Mouse (Mus musculus) T-cell, adult 2 months (primary cell): ENCODE measurements around the gene Cphx3.
"Not testable (repeated sequence)": the region's sequence is repeated elsewhere in the genome, so short reads cannot be mapped to it uniquely, and the experiment has no call there.

Experiments used
- DNase-seq: peaks from one replicate; pipeline ENCODE4 v3.0.0; 2022; ENCODE audit warnings: low spot score

Gene Cphx3

DNA sequence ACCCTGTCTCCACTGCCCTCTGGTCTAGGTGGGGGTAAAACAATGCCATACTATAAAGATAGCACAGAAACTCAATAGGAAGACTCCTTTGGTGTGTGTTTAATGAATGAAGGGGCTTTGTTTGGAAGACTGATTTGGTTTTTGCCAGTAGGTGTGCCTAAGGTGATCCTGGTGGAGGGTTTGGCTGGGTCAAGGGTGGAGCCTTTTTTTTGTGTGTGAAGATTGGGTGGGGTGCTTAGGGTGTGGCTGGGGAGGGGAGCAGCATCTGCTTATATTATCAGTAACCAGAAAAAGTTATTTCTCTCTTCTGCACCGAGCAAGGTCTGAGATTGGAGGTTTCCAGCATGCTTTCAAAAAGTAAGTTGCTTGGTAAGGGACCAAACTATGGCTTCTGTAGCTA lies at the start of gene Cphx3:
Cphx3 (plus strand) TSS at position 301 of the 400 bp plus-strand sequence.
- not testable (repeated sequence) for DNase-seq

- DNase-seq = not testable (repeated sequence)
Observed at GRCm38 (mm10) chr14:26034364-26034763, 47.7 kb upstream of the Cphx3 start.

- not testable (repeated sequence) for DNase-seq
Observed at GRCm38 (mm10) chr14:26035439-26035838, 46.7 kb upstream of the Cphx3 start.

- DNase-seq = not testable (repeated sequence)
Observed at GRCm38 (mm10) chr14:26042611-26043010, 39.5 kb upstream of the Cphx3 start, which contains the start of gene Gm9780. Gene Gm9780 (minus strand): TSS chr14:26042711.

DNA sequence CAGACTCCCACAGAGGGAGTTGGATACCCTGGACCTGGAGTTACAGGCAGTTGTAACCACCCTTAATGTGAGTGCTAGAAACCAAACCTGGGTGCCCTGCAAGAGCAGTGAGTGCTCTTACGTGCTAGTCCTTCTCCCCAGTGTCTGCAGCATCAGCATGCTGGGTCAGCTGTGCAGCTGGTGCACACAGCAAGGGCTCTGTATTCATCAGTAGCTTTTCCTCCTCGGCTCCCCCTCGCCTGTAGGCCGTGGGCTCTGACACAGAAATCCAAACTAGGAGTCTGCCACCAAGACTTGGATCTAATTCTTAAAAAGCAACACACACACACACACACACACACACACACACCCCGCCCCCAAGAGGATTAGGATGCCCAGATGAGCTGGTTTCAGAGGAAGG lies 37.1 kb upstream of the Cphx3 start:
- not testable (repeated sequence) for DNase-seq

GRCm38 (mm10) chr14:26047026-26047425 lies 35.1 kb upstream of the Cphx3 start:
- not testable (repeated sequence) for DNase-seq

- not testable (repeated sequence) for DNase-seq
Observed at GRCm38 (mm10) chr14:26048767-26049166, 33.3 kb upstream of the Cphx3 start.

DNA sequence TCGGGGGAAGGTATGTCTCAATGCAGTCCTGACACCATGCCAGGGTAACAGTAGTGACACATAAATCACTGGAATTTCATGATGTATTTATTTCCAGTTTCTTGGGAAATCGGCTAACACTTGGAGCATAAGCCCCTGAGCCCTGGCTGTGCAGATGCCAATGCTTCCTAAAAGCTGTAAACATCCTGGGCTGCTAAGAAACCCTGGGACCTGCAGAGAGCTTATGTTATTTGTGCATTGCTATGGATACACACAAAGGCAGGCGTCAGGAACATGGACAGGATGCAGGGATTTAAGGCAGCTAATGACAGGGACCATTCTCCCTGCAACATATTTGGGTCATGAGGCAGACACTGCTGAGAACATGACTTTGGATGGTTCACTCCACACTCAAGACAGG lies 23.9 kb upstream of the Cphx3 start:
- not testable (repeated sequence) for DNase-seq

DNA sequence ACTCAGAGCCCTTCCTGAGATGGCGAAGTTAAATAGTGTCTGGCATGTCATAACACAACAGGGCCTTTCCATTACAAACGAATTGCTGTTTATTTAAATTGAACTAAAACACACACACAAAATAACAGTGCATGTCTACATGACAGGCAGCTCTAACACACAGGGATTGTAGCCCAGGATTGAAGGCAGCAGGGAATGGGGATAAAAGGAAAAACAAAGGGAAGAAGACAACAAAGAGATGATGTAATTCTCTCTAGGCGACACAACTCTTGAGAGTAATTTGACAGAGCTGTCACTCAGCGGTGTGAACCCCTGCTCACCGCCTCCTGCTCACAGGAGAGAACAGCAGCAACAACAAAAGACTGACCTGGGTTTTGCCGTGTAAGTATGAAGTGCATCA lies 22.7 kb upstream of the Cphx3 start:
- DNase-seq = not testable (repeated sequence)

- not testable (repeated sequence) for DNase-seq
Observed at GRCm38 (mm10) chr14:26066574-26067324, 15.3 kb upstream of the Cphx3 start.

- not testable (repeated sequence) for DNase-seq
Observed at GRCm38 (mm10) chr14:26067325-26067633, 14.8 kb upstream of the Cphx3 start, which contains the start of gene Tmem254c. Gene Tmem254c (minus strand): TSS chr14:26067355.

DNA sequence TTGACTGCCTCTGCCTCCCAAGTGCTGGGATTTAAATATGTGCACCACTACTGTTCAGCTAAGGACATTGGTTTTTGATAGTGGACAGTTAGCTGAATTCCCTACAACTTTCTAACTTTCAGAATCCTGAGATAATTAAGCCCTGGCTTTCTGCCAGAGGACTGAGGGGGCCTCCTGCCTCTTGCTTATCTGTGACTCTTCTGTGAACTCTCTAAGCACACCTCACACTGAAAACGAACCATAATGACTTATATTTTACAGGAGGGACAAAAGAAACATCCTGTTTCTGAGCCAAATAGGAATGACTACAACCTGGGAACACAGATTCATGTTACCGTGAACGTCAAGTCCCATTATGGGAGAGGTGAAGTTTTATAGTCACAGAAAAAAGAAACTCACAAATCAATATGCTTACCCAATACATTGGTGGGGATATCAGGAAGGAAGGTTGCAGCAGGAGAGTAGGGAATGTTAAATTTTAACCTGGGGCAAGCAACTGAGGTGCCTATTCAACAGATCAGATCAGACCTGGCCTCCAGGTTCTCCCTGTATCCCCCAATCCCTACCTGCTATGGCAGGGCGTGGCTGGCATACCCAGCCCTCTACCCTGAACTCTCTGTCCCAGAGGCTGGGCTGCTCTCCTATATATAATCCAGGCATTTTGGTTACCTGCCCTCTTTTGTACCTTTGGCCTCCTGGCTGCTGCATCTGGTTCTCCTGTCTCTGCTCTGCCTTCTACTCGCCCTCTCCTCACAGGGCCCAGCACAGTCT lies 5.3 kb upstream of the Cphx3 start:
- not testable (repeated sequence) for DNase-seq

DNA sequence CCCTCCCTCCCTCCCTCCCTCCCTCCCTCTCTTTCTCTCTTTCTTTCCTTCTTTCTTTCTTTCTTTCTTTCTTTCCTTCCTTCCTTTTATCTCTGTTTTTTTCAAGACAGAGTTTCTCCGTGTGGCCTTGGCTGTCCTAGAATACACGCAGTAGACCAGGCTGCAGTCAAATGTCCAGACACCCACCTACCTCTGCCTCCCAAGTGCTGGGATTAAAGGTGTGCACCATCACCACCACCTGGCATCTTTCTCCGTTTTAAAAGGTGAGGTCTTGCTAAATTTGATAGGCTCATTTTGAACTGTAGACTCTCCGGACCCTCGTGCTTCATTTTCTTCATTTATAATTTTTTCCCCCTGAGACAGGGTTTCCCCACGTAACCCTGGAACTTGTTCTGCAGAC lies 881 bp upstream of the Cphx3 start, which contains the start of gene Cphx2:
Cphx2 (plus strand) TSS at position 301 of the 400 bp plus-strand sequence.
- not testable (repeated sequence) for DNase-seq

DNA sequence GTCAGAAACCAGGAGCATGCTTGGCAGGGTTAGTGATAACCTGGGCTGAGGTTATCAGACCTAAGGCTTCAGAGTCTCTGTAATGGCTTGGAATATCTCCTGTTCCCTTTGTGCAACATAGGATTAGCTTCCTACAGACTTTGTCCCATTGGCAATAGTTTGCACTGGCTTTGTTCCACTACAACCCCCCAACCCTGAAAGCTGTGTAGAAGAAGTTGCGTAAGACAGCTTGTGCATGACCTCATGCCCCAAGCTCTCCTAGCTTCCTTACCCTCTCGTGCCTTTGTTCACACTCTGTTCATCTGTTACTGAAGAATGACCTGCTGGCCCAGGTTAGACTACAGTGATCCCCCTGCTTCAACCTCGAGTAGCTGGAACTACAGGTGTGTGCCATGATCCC lies 15.5 kb downstream of the Cphx3 start:
- not testable (repeated sequence) for DNase-seq

GRCm38 (mm10) chr14:26118150-26118549 lies 36.1 kb downstream of the Cphx3 start, which contains the start of gene Duxbl2:
Gene Duxbl2 (plus strand): TSS chr14:26118349.
- DNase-seq = not testable (repeated sequence)

GRCm38 (mm10) chr14:26118550-26119000 lies 36.5 kb downstream of the Cphx3 start:
- not testable (repeated sequence) for DNase-seq

DNA sequence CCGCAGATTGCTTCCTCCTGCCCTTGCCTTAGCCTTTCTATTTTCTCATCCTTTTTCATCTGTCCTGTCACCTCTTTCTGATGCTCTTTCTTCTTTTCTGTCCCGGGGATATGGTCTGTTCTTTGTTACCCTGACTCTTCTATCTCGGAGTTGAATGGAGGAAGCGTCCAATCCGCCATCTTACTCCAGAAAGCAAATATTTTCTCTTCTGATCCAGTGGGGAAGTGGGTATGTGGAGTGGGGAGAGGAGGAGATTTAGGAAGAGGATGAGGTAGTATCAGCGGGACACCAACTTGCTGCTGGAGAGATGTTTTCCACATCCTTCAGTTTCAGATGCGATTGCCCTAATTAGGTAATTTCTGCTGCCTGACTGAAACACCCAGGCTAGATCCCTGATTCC lies 37.0 kb downstream of the Cphx3 start:
- DNase-seq = not testable (repeated sequence)

- not testable (repeated sequence) for DNase-seq
Observed at GRCm38 (mm10) chr14:26147095-26147494, 65.0 kb downstream of the Cphx3 start.

DNA sequence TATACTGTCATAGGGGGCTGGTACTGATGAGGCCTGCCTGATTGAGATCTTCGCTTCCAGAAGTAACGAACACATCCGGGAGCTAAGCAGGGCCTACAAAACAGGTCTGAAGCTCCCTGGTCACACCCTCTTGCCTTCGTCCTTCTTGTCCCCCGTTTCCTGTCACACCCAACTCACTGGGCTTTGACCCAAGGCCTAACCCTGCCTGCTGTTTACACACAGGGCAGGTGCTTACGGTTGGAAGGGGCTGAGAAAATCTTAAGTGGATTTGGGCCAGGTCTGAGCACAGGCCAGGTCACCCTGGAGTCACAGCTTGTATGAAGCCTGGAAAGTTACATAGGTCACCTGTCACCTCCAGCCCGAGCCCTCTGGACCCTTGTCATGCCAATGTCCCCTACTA lies 73.9 kb downstream of the Cphx3 start:
- not testable (repeated sequence) for DNase-seq

- not testable (repeated sequence) for DNase-seq
Observed at GRCm38 (mm10) chr14:26161156-26161555, 79.1 kb downstream of the Cphx3 start.

DNA sequence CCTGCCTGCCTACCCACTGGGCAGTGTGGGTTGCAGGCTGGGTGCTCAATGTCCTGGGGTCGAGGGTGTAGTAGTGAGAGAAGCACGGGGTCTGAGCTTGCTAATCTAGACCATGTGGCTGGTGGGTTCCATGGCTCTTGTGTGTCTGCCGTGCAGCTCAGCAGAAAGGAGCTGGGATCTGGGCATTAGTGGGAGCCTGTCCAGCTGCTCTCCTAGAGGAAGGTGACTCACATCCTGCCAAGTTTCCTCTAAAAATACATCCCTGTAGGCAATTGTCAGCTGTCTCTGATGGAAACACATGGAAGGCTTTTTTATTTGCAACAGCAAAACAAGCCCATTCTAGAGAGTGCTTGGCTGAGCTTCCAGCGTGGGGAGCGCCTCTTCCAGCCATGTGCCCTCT lies 80.3 kb downstream of the Cphx3 start:
- DNase-seq = not testable (repeated sequence)

- not testable (repeated sequence) for DNase-seq
Observed at GRCm38 (mm10) chr14:26165266-26165665, 83.2 kb downstream of the Cphx3 start.

DNA sequence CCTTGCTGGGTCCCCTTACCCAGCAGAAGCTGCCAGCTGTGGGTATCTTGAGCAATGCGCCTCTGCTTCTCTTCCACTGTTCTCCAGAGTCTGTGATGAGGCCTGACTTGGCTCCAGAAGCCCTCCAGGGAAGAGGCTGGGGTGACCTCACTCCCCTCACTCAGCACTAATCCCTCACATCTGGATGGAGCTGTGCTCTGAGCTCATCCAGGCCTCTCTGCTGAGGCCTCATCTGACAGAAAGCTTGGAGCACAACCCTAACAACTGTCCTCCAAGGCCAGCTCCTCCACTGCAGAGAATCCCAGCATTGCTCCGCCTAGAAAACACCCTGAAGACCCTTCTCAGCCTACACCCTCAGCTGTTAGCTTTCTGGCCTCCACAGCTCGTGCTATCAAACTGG lies 91.9 kb downstream of the Cphx3 start:
- not testable (repeated sequence) for DNase-seq
